Mouse (Mus musculus): Measurements from ENCODE around the gene Itpr1.

Gene Itpr1

GRCm38 (mm10) chr6:108239056-108239455 is 26.2 kb downstream of the Itpr1 start:
- WGBS: 76% methylated on average over 4 of the region's 4 CpGs

GRCm38 (mm10) chr6:108240004-108240403 is 27.1 kb downstream of the Itpr1 start:
- WGBS: 92% methylated on average over 1 of the region's 1 CpGs

- WGBS: 51% methylated on average over 5 of the region's 5 CpGs
These were observed 27.9 kb downstream of the Itpr1 start for GRCm38 (mm10) chr6:108240754-108241153.

GRCm38 (mm10) chr6:108244571-108244970 is 31.7 kb downstream of the Itpr1 start:
- 66% methylated on average over 8 of the region's 8 CpGs for WGBS

GRCm38 (mm10) chr6:108246369-108247085 is 33.6 kb downstream of the Itpr1 start:
- WGBS: 66% methylated on average over 3 of the region's 3 CpGs

- 77% methylated on average over 3 of the region's 3 CpGs for WGBS
These were observed 34.3 kb downstream of the Itpr1 start for GRCm38 (mm10) chr6:108247211-108247610.

- 14% methylated on average over 4 of the region's 4 CpGs for WGBS
These were observed 35.6 kb downstream of the Itpr1 start for GRCm38 (mm10) chr6:108248519-108248918.

- whole genome bisulfite sequencing: 37% methylated on average over 9 of the region's 9 CpGs
These were observed 36.4 kb downstream of the Itpr1 start for GRCm38 (mm10) chr6:108249031-108249917.

- 47% methylated on average over 3 of the region's 3 CpGs for WGBS
These were observed 37.0 kb downstream of the Itpr1 start for GRCm38 (mm10) chr6:108249918-108250225.

- 53% methylated on average over 4 of the region's 4 CpGs for WGBS
These were observed 37.5 kb downstream of the Itpr1 start for GRCm38 (mm10) chr6:108250416-108250815.

- 90% methylated on average over 13 of the region's 13 CpGs for WGBS
These were observed 39.9 kb downstream of the Itpr1 start for GRCm38 (mm10) chr6:108252565-108253360.

- WGBS: 48% methylated on average over 9 of the region's 9 CpGs
These were observed 41.5 kb downstream of the Itpr1 start for GRCm38 (mm10) chr6:108254132-108255064.

- WGBS: 83% methylated on average over 4 of the region's 4 CpGs
These were observed 43.0 kb downstream of the Itpr1 start for GRCm38 (mm10) chr6:108255880-108256279.

- WGBS: 88% methylated on average over 3 of the region's 3 CpGs
These were observed 44.3 kb downstream of the Itpr1 start for GRCm38 (mm10) chr6:108257225-108257624.

- 78% methylated on average over 2 of the region's 2 CpGs for WGBS
These were observed 45.7 kb downstream of the Itpr1 start for GRCm38 (mm10) chr6:108258631-108259030.

GRCm38 (mm10) chr6:108259671-108260070 is 46.8 kb downstream of the Itpr1 start:
- 48% methylated on average over 2 of the region's 2 CpGs for WGBS

- WGBS: 78% methylated on average over 3 of the region's 3 CpGs
These were observed 48.6 kb downstream of the Itpr1 start for GRCm38 (mm10) chr6:108261506-108261905.

- WGBS: 74% methylated on average over 3 of the region's 3 CpGs
These were observed 51.3 kb downstream of the Itpr1 start for GRCm38 (mm10) chr6:108264164-108264563.

- 61% methylated on average over 7 of the region's 7 CpGs for WGBS
These were observed 60.6 kb downstream of the Itpr1 start for GRCm38 (mm10) chr6:108273451-108273850.

- WGBS: 57% methylated on average over 10 of the region's 10 CpGs
These were observed 61.6 kb downstream of the Itpr1 start for GRCm38 (mm10) chr6:108274364-108275084.

Measured in cerebral cortex, adult 2 months (tissue).